Mouse (Mus musculus) kidney, adult 11 months (tissue): ENCODE measurements around the gene Atg13.

Experiments used
- DNase-seq: peaks from one replicate; pipeline ENCODE4 v3.0.0; 2022

The Atg13 gene

DNA sequence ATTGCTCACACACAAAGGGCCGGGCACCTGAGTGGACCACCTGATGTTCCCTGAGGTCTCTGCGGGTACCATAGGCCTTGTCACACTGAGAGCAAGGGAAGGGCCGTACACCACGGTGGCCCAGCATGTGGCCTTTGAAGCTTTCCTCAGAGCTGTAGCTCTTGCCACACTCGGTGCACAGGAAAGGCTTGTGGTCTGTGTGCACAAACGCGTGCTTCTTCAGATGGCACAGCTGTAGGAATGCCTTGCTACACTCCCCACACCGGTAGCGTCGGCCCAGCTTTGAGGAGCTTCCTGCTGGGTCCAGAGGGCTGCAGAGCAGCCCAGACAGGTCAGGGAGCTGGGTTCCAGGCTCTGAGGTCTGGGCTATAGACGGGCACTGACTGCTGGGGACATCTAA is 64.6 kb downstream of the Atg13 start:
- DNase-seq, result no peak

DNA sequence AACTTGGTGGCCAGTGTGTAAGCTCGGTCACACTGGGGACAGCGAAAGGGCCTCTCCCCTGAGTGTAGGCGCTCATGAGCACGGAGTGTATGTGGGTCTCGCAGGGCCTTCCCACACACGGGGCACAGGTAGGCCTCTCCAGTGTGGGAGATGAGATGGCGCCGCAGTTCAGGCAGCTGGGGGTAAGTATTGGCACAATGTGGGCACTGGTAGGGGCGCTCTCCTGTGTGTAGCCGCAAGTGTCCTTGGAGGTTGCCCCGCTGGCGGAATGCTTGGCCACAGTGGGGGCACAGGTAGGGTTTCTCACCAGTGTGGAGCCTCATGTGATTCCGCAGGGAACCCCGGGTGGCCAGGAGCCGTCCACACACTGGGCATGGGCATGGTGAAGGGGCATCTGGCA is 65.0 kb downstream of the Atg13 start:
- DNase-seq, result no peak

DNA sequence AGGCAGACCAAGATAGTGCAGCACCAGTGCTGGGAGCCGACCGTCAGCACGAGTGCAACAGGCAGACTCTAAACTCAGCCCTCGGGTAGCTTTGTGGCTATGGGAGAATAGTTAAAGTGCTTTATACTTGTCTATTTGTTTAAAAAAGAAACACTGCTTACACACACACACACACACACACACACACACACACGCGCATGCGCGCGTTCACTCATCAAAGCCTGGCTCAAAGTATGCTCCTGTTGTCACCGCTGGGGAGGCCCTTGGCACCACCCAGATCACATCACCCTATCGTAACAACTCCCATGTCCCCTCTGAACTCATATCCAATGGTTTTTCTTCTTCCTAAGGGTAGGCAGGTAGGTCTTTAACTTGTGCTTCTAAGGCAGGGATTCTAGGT is 66.4 kb downstream of the Atg13 start:
- no peak for DNase-seq

DNA sequence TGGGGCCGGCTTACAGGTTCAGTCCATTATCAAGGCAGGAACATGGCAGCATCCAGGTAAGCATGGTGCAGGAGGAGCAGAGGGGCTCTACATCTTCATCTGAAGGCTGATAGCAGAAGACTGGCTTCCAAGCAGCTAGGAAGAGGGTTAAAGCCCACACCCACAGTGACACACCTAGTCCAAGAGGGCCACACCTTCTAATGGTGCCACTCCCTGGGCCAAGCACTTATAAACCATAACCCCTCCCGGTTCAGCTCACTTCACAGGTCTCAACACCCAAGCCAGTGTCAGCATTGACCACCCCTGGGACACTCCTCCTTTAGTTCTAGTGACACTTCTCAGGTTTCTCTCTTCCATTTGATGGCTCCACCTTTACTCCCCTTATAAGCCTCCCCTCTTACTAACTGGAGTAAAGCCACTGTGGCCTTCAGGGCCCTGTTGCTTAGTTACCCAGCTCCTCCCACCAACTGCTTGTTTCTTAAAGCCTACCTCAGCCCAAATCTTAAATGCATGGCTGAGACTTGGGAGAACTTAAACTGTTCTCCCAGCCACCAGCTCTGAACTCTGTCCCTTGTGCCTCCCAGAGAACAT is 67.5 kb downstream of the Atg13 start:
- DNase-seq, result no peak

DNA sequence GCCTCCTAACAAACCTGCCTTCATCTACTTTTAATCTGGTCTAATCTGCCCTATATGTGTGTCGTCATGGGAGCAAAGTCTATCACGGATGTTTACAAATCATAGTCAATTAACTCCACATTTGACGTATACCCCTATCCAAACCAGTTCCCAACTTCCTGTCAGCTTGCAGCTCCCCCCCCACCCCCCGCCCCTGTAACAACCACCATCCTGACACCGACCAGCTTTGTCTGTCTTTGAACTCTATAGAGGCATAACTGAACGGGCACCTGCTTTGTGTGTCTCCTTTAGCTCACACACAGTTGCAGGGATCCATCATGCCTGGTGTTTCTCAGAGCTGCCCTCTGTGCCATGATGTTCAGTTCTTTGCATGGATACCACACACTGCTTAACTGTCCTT is 71.4 kb downstream of the Atg13 start:
- DNase-seq, result no peak

DNA sequence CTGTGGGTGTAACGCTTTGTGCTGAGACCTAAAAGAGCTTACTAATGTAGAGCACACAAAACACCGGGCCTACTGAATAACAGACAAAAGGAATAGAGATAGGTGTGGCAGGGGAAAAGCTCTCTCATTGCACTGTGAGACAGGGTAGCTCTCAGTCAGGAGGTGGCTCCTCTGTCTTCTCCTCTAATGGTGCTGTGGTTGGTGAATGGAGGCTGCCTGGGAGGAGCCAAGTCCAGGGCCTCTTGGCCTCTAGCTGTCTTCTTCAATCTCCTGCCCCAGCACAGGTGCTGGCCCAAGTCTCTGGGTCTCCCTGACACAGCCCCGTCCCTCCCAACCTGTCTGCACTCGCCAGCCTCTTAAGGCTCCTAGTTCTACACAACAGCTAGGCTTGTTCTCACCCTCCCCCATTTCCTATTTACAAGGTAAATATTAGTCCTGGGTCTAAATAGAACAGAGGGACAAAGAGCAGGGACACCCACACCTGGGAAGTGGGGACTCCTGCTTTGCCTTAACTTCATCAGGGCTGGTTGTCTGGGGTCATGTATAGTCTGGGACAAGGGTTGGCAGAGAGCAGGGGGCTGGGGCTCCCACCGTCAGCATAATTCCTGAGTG is 73.5 kb downstream of the Atg13 start:
- no peak for DNase-seq

DNA sequence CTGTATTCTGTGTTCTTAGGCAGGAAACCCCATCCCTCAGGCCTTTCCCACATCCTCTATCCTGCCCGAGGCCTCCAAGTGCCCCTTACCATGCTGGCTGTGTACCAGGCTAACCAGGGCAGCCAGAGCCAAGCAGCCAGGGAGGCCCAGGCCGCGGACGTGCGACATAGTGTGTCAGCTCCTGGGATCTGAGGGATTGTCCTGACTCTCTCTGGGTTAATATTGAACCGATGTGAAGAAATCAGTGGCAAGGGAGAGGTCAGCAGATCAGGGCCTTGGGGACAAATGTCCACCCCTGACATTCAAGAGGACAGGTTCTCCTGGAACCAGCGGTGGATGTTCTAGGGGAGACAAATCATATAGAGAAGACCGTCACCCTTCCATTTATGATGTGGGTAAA is 74.1 kb downstream of the Atg13 start, which contains the start of gene F2:
TSS of gene F2 (minus strand) at position 186 of the 400 bp plus-strand sequence.
- DNase-seq, result no peak

DNA sequence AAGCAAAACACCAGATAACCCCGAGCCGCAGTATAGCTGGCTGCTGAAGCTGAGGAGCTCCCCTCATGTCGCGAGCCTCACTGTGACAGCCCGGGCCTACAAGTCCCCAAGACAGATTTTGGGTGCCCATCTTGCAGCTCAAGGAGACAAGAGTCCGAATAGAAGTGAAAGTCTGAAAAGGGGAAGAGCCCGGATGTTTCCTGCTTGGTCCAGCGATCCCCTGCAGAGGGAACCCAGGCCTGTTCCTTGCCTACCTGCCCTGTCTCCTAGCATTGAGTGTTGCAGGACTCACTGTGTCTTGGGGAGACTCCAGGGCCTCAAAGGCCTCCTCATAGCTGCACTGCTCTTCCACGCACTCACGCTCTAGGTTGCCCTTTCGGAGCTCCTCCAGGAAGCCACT is 74.9 kb downstream of the Atg13 start:
- DNase-seq, result no peak

DNA sequence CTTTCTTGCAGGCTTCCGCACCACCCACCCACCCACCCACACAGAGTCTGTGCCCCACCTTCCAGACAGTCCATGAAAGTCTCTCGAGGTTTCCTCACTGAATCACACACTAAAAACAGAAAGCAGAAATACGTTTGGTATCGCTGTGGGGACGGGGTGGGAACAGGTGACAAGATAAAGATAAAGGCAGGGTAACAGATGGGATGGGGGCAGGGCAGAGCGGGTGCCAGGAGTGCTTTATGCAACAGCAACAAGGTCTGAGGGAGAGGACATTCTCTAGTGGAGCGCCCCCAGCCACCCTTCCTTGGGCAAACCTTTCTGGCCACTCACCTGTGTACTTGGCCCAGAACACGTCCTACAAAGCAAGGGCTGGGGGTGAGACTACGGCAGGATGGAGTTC is 75.5 kb downstream of the Atg13 start:
- DNase-seq, result no peak

DNA sequence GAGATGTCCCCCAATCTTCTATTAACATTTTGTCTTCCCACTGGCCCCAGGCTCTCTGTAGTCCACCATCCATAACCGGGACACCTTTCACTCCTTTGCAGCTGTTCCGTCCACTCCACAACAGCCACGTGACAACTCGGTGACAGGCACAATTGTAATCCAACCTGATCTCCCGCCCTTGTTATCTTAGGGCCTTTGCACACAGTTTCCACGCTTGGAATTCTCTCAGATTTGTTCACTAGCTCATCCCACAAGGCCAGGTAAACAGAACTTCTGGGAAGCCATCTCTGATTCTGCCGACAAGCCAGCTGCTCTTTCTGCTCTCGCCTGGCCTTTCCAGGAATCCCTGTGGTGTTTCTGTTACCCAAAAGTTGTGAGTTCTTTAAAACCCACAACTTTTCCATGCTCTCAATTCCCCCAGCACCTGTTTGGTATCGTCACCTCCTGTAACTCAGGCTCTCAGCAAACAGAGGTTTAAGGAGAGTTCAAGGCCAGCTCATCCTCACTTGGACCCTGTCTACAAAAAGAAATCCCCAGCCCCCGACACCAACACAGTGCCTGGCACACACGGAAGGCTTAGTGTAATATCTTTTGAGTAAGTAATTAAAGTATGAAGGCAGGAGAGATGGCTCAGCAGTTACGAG is 76.9 kb downstream of the Atg13 start:
- DNase-seq, result no peak

DNA sequence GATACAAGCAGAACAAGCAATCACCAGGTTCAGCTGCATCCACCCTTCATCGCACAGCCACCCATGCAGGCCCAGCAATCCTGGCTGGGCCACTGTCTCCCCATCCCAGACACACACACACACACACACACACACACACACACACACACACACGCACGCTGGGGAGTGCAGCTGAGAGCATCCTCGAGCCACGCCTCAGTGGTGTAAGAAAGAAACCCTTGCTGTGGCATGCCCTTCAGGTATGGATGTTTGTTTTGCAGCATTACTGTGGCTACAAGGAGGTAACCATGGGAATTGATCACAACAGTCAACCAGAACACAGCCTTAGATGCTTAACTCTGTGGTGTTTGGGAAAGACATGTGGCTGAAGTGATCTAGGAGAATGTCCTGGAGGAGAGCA is 78.1 kb downstream of the Atg13 start:
- no peak for DNase-seq

DNA sequence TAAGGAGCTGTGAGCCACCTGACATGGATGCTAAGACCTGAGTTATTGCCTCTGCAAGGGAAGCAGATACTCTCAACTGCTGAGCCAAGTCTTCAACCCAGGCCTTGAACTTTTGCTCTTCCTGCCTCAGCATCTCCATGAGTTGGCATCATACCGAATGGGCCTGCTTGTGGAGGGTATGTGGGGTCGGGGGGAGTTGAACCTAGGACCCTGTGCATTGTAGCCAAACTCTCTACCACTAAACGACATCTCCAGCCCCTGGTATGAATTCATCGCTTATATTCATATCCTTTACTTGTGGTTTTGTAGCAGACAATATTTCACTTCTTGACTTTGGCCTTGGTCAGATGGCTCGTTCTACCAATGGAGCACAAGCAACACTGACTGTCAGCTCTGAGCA is 78.5 kb downstream of the Atg13 start:
- no peak for DNase-seq

DNA sequence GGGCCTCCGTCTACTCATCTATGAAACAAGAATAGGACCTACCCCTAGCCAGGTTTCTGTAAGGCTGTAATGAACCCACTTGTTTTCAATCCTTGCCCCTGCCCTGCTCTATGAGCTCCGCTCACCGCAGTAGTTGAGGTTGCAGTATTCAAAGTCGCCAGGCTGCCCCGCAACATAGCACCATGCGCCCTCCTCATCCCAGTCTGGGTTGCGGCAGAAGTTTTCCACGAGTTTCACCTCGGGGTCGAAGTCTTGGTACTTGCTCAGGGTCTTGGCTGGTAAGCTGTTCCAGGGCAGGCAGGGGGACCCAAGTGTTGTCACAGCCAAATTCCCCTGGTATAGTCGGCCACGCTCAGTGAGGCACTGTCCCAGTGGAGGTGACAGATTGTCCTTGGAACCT is 80.0 kb downstream of the Atg13 start:
- no peak for DNase-seq

DNA sequence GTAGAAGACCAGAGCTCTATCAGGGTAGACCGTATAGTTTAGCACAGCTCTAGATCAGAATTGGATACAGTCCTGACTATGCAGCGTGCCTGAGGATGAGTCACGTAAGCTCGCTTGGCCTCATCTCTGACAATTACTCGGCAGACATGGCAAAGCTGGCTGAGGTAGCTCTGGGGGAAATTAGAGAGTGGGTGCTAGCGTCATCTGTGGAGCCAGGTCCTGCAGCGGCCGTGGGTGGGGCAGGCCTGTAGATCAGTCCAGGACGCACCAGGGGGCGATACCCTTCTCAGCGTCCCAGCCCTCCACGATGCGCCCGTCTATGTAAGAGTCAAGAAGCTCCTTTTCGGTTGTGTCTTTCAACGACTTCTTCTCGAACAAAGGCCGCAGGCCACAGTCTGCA is 80.7 kb downstream of the Atg13 start:
- no peak for DNase-seq

DNA sequence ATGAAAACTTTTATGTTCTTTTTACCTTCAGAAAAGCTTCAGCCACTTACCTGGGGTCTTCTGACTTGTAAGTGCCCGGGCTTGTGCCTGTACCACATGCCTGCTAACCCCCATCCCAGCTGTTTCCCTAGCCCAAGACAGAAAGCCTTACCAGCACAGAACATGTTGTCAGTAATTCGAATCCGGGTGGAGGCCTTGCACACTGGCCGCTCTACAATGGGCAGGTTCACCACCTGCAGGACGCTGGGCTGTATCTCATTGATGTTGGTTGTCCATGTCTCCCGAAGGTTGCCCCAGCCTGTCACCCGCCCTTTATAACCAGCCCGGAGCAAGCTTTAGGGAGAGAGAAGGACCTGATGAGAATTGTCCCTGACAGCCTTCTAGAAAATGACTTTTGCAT is 82.2 kb downstream of the Atg13 start:
- no peak for DNase-seq

DNA sequence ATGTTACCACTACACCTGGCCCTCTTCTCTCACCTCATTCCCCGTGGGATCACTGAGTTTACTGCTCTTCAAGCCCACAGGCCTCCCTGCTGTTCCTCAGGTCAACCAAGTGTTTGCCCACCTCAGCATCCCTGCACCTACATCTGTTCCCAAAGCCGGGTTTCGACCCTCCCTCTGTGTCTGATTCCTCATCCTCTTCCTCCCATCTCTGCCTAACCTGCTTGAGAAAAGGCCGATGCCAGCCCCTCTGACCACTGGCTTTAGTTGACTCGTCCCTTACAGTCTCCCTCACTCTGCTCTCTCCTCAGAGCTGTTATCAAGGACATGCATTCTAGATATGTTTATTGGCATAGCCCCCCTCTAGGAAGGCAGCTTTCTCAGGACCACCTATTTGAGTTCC is 82.9 kb downstream of the Atg13 start:
- no peak for DNase-seq
